Mouse (Mus musculus): ENCODE data around the gene Setd2.

GRCm38 (mm10) chr9:110644295-110644694 lies 111.9 kb downstream of the Setd2 start:
- TF ChIP-seq CTCF (IDR thresholded peaks at IDR 0.05; ENCODE audit: insufficient read depth, low read length): no peak
- no peak for TF ChIP-seq POLR2A (IDR thresholded peaks at IDR 0.05; ENCODE audit: borderline replicate concordance, extremely low read depth, low read depth, low read length)
